Mouse (Mus musculus) MEL (cell line): ENCODE data around the gene Rasd2. TPM values are rescaled to one million over a fixed set of nuclear protein-coding genes. Genes with fewer than 3 reads are reported as not detected.

ENCODE experiments used
- DNase-seq: peaks from one replicate; pipeline ENCODE4 v3.0.0; 2011; ENCODE audit warnings: low read depth, low spot score
- H3K27ac ChIP-seq: 2 replicates; pipeline ENCODE4 v1.5.1; 2012; ENCODE audit warnings: low read depth, mild to moderate bottlenecking, control low read depth, low read length, moderate library complexity; ENCODE audit not compliant: control insufficient read depth
- H3K27me3 ChIP-seq, 2 experiments: fragments of 150-350 bp in 1 of 2; sonication (generic) in 1 of 2; 2 replicates each; pipeline ENCODE4 v1.6.1; 2012; ENCODE audit warnings: low read length in 2 of 2, mild to moderate bottlenecking in 2 of 2, improper control_type of control experiment in 1 of 2, moderate library complexity in 1 of 2; ENCODE audit not compliant: insufficient read depth in 2 of 2, control insufficient read depth in 1 of 2
- H3K36me3 ChIP-seq, 2 experiments: 2 replicates each; pipeline ENCODE4 v1.6.1; 2012 to 2014; ENCODE audit warnings: low read length in 2 of 2, improper control_type of control experiment in 1 of 2, inconsistent platforms in 1 of 2, mild to moderate bottlenecking in 1 of 2; ENCODE audit not compliant: insufficient read depth in 2 of 2, control insufficient read depth in 1 of 2
- H3K4me1 ChIP-seq, 2 experiments: fragments of 150-350 bp in 1 of 2; sonication (generic) in 1 of 2; 2 replicates each; pipeline ENCODE4 v1.6.1; 2012; ENCODE audit warnings: low read length in 2 of 2, improper control_type of control experiment in 1 of 2, mild to moderate bottlenecking in 1 of 2; ENCODE audit not compliant: insufficient read depth in 2 of 2, control insufficient read depth in 1 of 2
- H3K4me3 ChIP-seq, 2 experiments: fragments of 150-350 bp in 1 of 2; sonication (generic) in 1 of 2; 2 replicates each; pipeline ENCODE4 v1.5.1; 2012; ENCODE audit warnings: low read depth in 2 of 2, low read length in 2 of 2, mild to moderate bottlenecking in 2 of 2, moderate library complexity in 2 of 2, control low read depth in 1 of 2, improper control_type of control experiment in 1 of 2; ENCODE audit not compliant: control insufficient read depth in 1 of 2, insufficient read depth in 1 of 2
- H3K79me2 ChIP-seq: 2 replicates; pipeline ENCODE4 v1.6.1; 2012; ENCODE audit warnings: mild to moderate bottlenecking, low read length, moderate library complexity; ENCODE audit not compliant: control insufficient read depth, poor library complexity, insufficient read depth
- H3K9ac ChIP-seq: 2 replicates; pipeline ENCODE4 v1.6.1; 2012; ENCODE audit warnings: low read depth, mild to moderate bottlenecking, control low read depth, low read length, moderate library complexity; ENCODE audit not compliant: control insufficient read depth, poor library complexity, severe bottlenecking
- H3K9me3 ChIP-seq: fragments of 150-350 bp; sonication (generic); replicated peaks from 2 replicates; pipeline ENCODE4 v1.6.1; 2012; ENCODE audit warnings: mild to moderate bottlenecking, low read length, improper control_type of control experiment, moderate library complexity; ENCODE audit not compliant: insufficient read depth
- BHLHE40 ChIP-seq: IDR thresholded peaks from 2 replicates; pipeline ENCODE4 v1.6.1; 2012; ENCODE audit warnings: low read depth, mild to moderate bottlenecking, inconsistent platforms, low read length, improper control_type of control experiment, borderline replicate concordance
- CTCF ChIP-seq, 3 experiments: IDR thresholded peaks in 2 of 3; conservative IDR thresholded peaks in 1 of 3; 2 replicates each; pipeline ENCODE4 v1.5.1; 2011 to 2012; ENCODE audit warnings: low read length in 3 of 3, low read depth in 2 of 3, mild to moderate bottlenecking in 2 of 3, improper control_type of control experiment in 1 of 3, inconsistent platforms in 1 of 3, mixed read lengths in 1 of 3, moderate library complexity in 1 of 3; ENCODE audit not compliant: control insufficient read depth in 1 of 3, insufficient read depth in 1 of 3, poor library complexity in 1 of 3, severe bottlenecking in 1 of 3
- EP300 ChIP-seq, 2 experiments: IDR thresholded peaks; 2 replicates each; pipeline ENCODE4 v1.6.1; 2011; ENCODE audit warnings: improper control_type of control experiment in 2 of 2, low read length in 2 of 2, low read depth in 1 of 2, mild to moderate bottlenecking in 1 of 2
- ETS1 ChIP-seq: IDR thresholded peaks from 2 replicates; pipeline ENCODE4 v1.6.1; 2012; ENCODE audit warnings: low read depth, mild to moderate bottlenecking, inconsistent platforms, low read length, improper control_type of control experiment, moderate library complexity
- GABPA ChIP-seq: IDR thresholded peaks from 2 replicates; pipeline ENCODE4 v1.6.1; 2012; ENCODE audit warnings: low read depth, mild to moderate bottlenecking, inconsistent platforms, low read length, improper control_type of control experiment, moderate library complexity
- GATA1 ChIP-seq: IDR thresholded peaks from 2 replicates; pipeline ENCODE4 v1.6.1; 2011; ENCODE audit warnings: low read depth, low read length, improper control_type of control experiment
- KAT2A ChIP-seq: conservative IDR thresholded peaks from 2 replicates; pipeline ENCODE4 v1.6.1; 2012; ENCODE audit warnings: low read depth, low read length, improper control_type of control experiment, inconsistent platforms
- MAFK ChIP-seq: IDR thresholded peaks from 2 replicates; pipeline ENCODE4 v1.6.1; 2011; ENCODE audit warnings: low read depth, mild to moderate bottlenecking, low read length, improper control_type of control experiment, borderline replicate concordance
- MEF2A ChIP-seq: IDR thresholded peaks from 2 replicates; pipeline ENCODE4 v1.6.1; 2014; ENCODE audit warnings: low read depth, mild to moderate bottlenecking, inconsistent platforms, low read length, improper control_type of control experiment; ENCODE audit not compliant: poor library complexity, insufficient replicate concordance, severe bottlenecking; ENCODE audit errors: extremely low read depth
- MXI1 ChIP-seq: IDR thresholded peaks from 2 replicates; pipeline ENCODE4 v1.6.1; 2011; ENCODE audit warnings: mild to moderate bottlenecking, low read depth, low read length, improper control_type of control experiment
- MYB ChIP-seq: IDR thresholded peaks from 2 replicates; pipeline ENCODE4 v1.6.1; 2011; ENCODE audit warnings: mild to moderate bottlenecking, low read depth, low read length, improper control_type of control experiment
- NELFE ChIP-seq: IDR thresholded peaks from 2 replicates; pipeline ENCODE4 v1.6.1; 2011; ENCODE audit warnings: low read depth, low read length, improper control_type of control experiment
- NRF1 ChIP-seq: IDR thresholded peaks from 2 replicates; pipeline ENCODE4 v1.6.1; 2014; ENCODE audit warnings: low read depth, mild to moderate bottlenecking, inconsistent platforms, low read length, improper control_type of control experiment, moderate library complexity; ENCODE audit not compliant: poor library complexity, insufficient read depth, severe bottlenecking
- POLR2A ChIP-seq, 2 experiments: IDR thresholded peaks; 2 replicates each; pipeline ENCODE4 v1.6.1; 2011 to 2012; ENCODE audit warnings: low read length in 2 of 2, mild to moderate bottlenecking in 2 of 2, control low read depth in 1 of 2, improper control_type of control experiment in 1 of 2, low read depth in 1 of 2, moderate library complexity in 1 of 2; ENCODE audit not compliant: control insufficient read depth in 1 of 2, insufficient read depth in 1 of 2, poor library complexity in 1 of 2
- RAD21 ChIP-seq: IDR thresholded peaks from 2 replicates; pipeline ENCODE4 v1.6.1; 2011; ENCODE audit warnings: mild to moderate bottlenecking, low read depth, low read length, improper control_type of control experiment
- RCOR1 ChIP-seq: IDR thresholded peaks from 2 replicates; pipeline ENCODE4 v1.6.1; 2012; ENCODE audit warnings: low read depth, mild to moderate bottlenecking, inconsistent platforms, low read length, improper control_type of control experiment
- SIN3A ChIP-seq: IDR thresholded peaks from 2 replicates; pipeline ENCODE4 v1.6.1; 2012; ENCODE audit warnings: low read length, improper control_type of control experiment, inconsistent platforms
- SMC3 ChIP-seq: IDR thresholded peaks from 2 replicates; pipeline ENCODE4 v1.6.1; 2011; ENCODE audit warnings: low read depth, low read length, improper control_type of control experiment
- TAL1 ChIP-seq: IDR thresholded peaks from 2 replicates; pipeline ENCODE4 v1.6.1; 2012; ENCODE audit warnings: mild to moderate bottlenecking, inconsistent platforms, low read length, moderate library complexity, mixed read lengths
- TCF12 ChIP-seq: IDR thresholded peaks from 2 replicates; pipeline ENCODE4 v1.6.1; 2014; ENCODE audit warnings: low read depth, mild to moderate bottlenecking, inconsistent platforms, low read length, improper control_type of control experiment, moderate library complexity
- UBTF ChIP-seq: IDR thresholded peaks from 2 replicates; pipeline ENCODE4 v1.6.1; 2012; ENCODE audit warnings: low read depth, mild to moderate bottlenecking, inconsistent platforms, low read length, improper control_type of control experiment, moderate library complexity, borderline replicate concordance; ENCODE audit not compliant: insufficient read depth
- USF2 ChIP-seq, 2 experiments: IDR thresholded peaks; 2 replicates each; pipeline ENCODE4 v1.6.1; 2011 to 2012; ENCODE audit warnings: improper control_type of control experiment in 2 of 2, low read length in 2 of 2, borderline replicate concordance in 1 of 2, inconsistent platforms in 1 of 2, low read depth in 1 of 2, mild to moderate bottlenecking in 1 of 2; ENCODE audit not compliant: insufficient read depth in 1 of 2
- ZC3H11A ChIP-seq: IDR thresholded peaks from 2 replicates; pipeline ENCODE4 v1.6.1; 2012; ENCODE audit warnings: low read depth, mild to moderate bottlenecking, inconsistent platforms, low read length, improper control_type of control experiment
- ZKSCAN1 ChIP-seq: IDR thresholded peaks from 2 replicates; pipeline ENCODE4 v1.6.1; 2012; ENCODE audit warnings: low read depth, mild to moderate bottlenecking, inconsistent platforms, low read length, improper control_type of control experiment, moderate library complexity
- ZMIZ1 ChIP-seq: IDR thresholded peaks from 2 replicates; pipeline ENCODE4 v1.6.1; 2012; ENCODE audit warnings: low read depth, mild to moderate bottlenecking, inconsistent platforms, low read length, improper control_type of control experiment, moderate library complexity
- polyA plus RNA-seq, 2 experiments: library from polyadenylated mRNA; stranded (reverse) in 1 of 2; unstranded in 1 of 2; fragments of >175 nt in 1 of 2; fragments of >200 nt in 1 of 2; gene quantifications; 2 replicates each; pipeline versions ENCODE4 v1.2.1 to v1.2.4; 2012; ENCODE audit warnings: low replicate concordance in 2 of 2, low read depth in 1 of 2; ENCODE audit not compliant: insufficient read length in 2 of 2, insufficient read depth in 1 of 2, missing spikeins in 1 of 2
- total RNA-seq: library from RNA; depleted of rRNA; stranded (reverse); fragments of 300-350 nt; gene quantifications from 2 replicates; pipeline ENCODE4 v1.2.3, GENCODE M21; 2012

Rasd2 gene
- total and polyA plus RNA-seq, 3 experiments: not detected

- no peak for DNase-seq
- Histone ChIP-seq H3K36me3 (no peaks in the 10 kb centered on the region; a peak in 1 of 4 replicates), H3K4me3 (no peak overlapping the region), H3K9ac (no peak overlapping the region), H3K9me3 (no peaks in the 10 kb centered on the region), H3K4me1 (peaks cover 0 to 3% of the 10 kb centered on the region in 2 experiments; a peak in 1 of 4 replicates), H3K27ac (no peak overlapping the region), H3K27me3 (no peaks in the 10 kb centered on the region), H3K79me2 (no peaks in the 10 kb centered on the region)
- TF ChIP-seq ETS1: no peak
- TF ChIP-seq RCOR1: no peak
- no peak for TF ChIP-seq GABPA
- TF ChIP-seq SIN3A: no peak
- no peak for TF ChIP-seq ZKSCAN1
- no peak for TF ChIP-seq ZC3H11A
- TF ChIP-seq CTCF (IDR thresholded peaks at IDR 0.05 in 2 of 3, conservative IDR thresholded peaks at IDR 0.05 in 1 of 3; ENCODE audit: control insufficient read depth in 1 of 3, insufficient read depth in 1 of 3, low read depth in 2 of 3, low read length in 3 of 3, poor library complexity in 1 of 3, severe bottlenecking in 1 of 3): no peak
- no peak for TF ChIP-seq NRF1
- TF ChIP-seq POLR2A (IDR thresholded peaks at IDR 0.05; ENCODE audit: control insufficient read depth in 1 of 2, insufficient read depth in 1 of 2, low read depth in 1 of 2, low read length in 2 of 2, poor library complexity in 1 of 2): no peak
- TF ChIP-seq SMC3: no peak
- TF ChIP-seq USF2 (IDR thresholded peaks at IDR 0.05; ENCODE audit: borderline replicate concordance in 1 of 2, insufficient read depth in 1 of 2, low read depth in 1 of 2, low read length in 2 of 2): no peak
- no peak for TF ChIP-seq TAL1
- TF ChIP-seq KAT2A: no peak
- no peak for TF ChIP-seq TCF12
- no peak for TF ChIP-seq MYB
Observed at GRCm38 (mm10) chr8:75249186-75249585, 35.4 kb downstream of the Rasd2 start.

- Histone ChIP-seq H3K4me1 (no peaks in the 10 kb centered on the region), H3K27me3 (no peaks in the 10 kb centered on the region), H3K36me3 (no peaks in the 10 kb centered on the region), H3K9me3 (no peaks in the 10 kb centered on the region), H3K4me3 (no peak overlapping the region), H3K79me2 (no peaks in the 10 kb centered on the region), H3K9ac (no peak overlapping the region), H3K27ac (no peak overlapping the region)
- TF ChIP-seq SMC3: no peak
- no peak for TF ChIP-seq MXI1
- TF ChIP-seq MEF2A: no peak
- no peak for TF ChIP-seq EP300 (IDR thresholded peaks at IDR 0.05; ENCODE audit: low read depth in 1 of 2, low read length in 2 of 2)
- no peak for TF ChIP-seq UBTF
- TF ChIP-seq POLR2A (IDR thresholded peaks at IDR 0.05; ENCODE audit: control insufficient read depth in 1 of 2, insufficient read depth in 1 of 2, low read depth in 1 of 2, low read length in 2 of 2, poor library complexity in 1 of 2): no peak
- TF ChIP-seq GATA1: no peak
- no peak for TF ChIP-seq MAFK
- no peak for TF ChIP-seq ZMIZ1
- TF ChIP-seq MYB: no peak
- no peak for TF ChIP-seq ZC3H11A
- no peak for TF ChIP-seq CTCF (IDR thresholded peaks at IDR 0.05 in 2 of 3, conservative IDR thresholded peaks at IDR 0.05 in 1 of 3; ENCODE audit: control insufficient read depth in 1 of 3, insufficient read depth in 1 of 3, low read depth in 2 of 3, low read length in 3 of 3, poor library complexity in 1 of 3, severe bottlenecking in 1 of 3)
- TF ChIP-seq NRF1: no peak
- TF ChIP-seq RAD21: no peak
- no peak for TF ChIP-seq NELFE
- no peak for TF ChIP-seq BHLHE40
- no peak for DNase-seq
Observed at GRCm38 (mm10) chr8:75254027-75254426, 40.3 kb downstream of the Rasd2 start.
